Mouse (Mus musculus) embryonic facial prominence, embryonic 14.5 days (tissue): Measurements from ENCODE around the gene Mpv17l2. TPM values are rescaled to one million over a fixed set of nuclear protein-coding genes. Genes with fewer than 3 reads are reported as not detected.
A peak's percentile ranks its signal among the peaks of the same experiment; 100 is the strongest.

Experiments used
- ATAC-seq: fragments of 200-750 bp; cut with Nextera tagmentation; 2 replicates; pipeline ENCODE4 v1.8.0; 2017; ENCODE audit warnings: low read depth, moderate number of reproducible peaks, moderate TSS enrichment
- DNase-seq: peaks from one replicate; pipeline ENCODE4 v3.0.0-alpha.2; 2015; ENCODE audit warnings: low spot score
- H3K27ac ChIP-seq: fragments of 300-500 bp; sonication (generic); replicated peaks from 2 replicates; pipeline ENCODE4 v1.5.1; 2014; ENCODE audit warnings: low read depth, mild to moderate bottlenecking, low read length, moderate library complexity
- H3K27me3 ChIP-seq: fragments of 300-500 bp; sonication (generic); replicated peaks from 2 replicates; pipeline ENCODE4 v1.6.1; 2014; ENCODE audit warnings: low read length; ENCODE audit not compliant: control insufficient read depth, insufficient read depth
- H3K36me3 ChIP-seq: fragments of 300-500 bp; sonication (generic); 2 replicates; pipeline ENCODE4 v1.6.1; 2014; ENCODE audit warnings: low read length, mixed read lengths; ENCODE audit not compliant: control insufficient read depth, insufficient read depth
- H3K4me1 ChIP-seq: fragments of 300-500 bp; sonication (generic); 2 replicates; pipeline ENCODE4 v1.6.1; 2014; ENCODE audit warnings: antibody characterized with exemption, low read length; ENCODE audit not compliant: control insufficient read depth, insufficient read depth
- H3K4me2 ChIP-seq: fragments of 300-500 bp; sonication (generic); 2 replicates; pipeline ENCODE4 v1.6.1; 2014; ENCODE audit warnings: low read depth, mild to moderate bottlenecking, low read length, moderate library complexity, mixed read lengths
- H3K4me3 ChIP-seq: fragments of 300-500 bp; sonication (generic); 2 replicates; pipeline ENCODE4 v1.5.1; 2014; ENCODE audit warnings: low read depth, mild to moderate bottlenecking, low read length
- H3K9ac ChIP-seq: fragments of 300-500 bp; sonication (generic); 2 replicates; pipeline ENCODE4 v1.6.1; 2014; ENCODE audit warnings: low read depth, mild to moderate bottlenecking, low read length, moderate library complexity, mixed read lengths
- H3K9me3 ChIP-seq: fragments of 300-500 bp; sonication (generic); 2 replicates; pipeline ENCODE4 v1.6.1; 2016; ENCODE audit warnings: low read length; ENCODE audit not compliant: control insufficient read depth
- WGBS: fragments of 180-500 bp; shearing (Covaris S2); extraction: QIAGEN DNeasy Blood & Tissue Kit; methylation state at CpG from one replicate; pipeline ENCODE4 v1.1.7; 2014; 5-methylcytosine and 5-hydroxymethylcytosine counted together
- polyA plus RNA-seq: library from polyadenylated mRNA; unstranded; fragments of >200 nt; fragmentation: Nextera tagmentation; extraction: Ambion mirVana; gene quantifications from 2 replicates; pipeline ENCODE4 v1.2.1, GENCODE M21; 2014

Mpv17l2 gene
- polyA plus RNA-seq, 1 experiment from 2014 or later: 34.2 TPM

GRCm38 (mm10) chr8:70744806-70745205 lies 15.9 kb downstream of the Mpv17l2 start:
- Histone ChIP-seq H3K27ac (no peak overlapping the region), H3K36me3 (no peaks in the 10 kb centered on the region), H3K27me3 (peaks cover 84% of the 10 kb centered on the region), H3K9ac (no peak overlapping the region), H3K4me1 (0 out of 2 replicates have a peak, but pooled peaks cover 3% of the 10 kb centered on the region), H3K4me3 (no peak overlapping the region), H3K4me2 (no peak overlapping the region), H3K9me3 (no peaks in the 10 kb centered on the region)
- DNase-seq (no peak), ATAC-seq (no peak)
- 56% methylated on average over 11 of the region's 11 CpGs for WGBS

GRCm38 (mm10) chr8:70743656-70744590 lies 16.8 kb downstream of the Mpv17l2 start:
- peak; percentile 50 for DNase-seq
- peak; percentile 16; the same call in 1 of the 2 replicates for ATAC-seq
- WGBS: 4% methylated on average over 47 of the region's 48 CpGs
- H3K4me3 ChIP-seq: peak overlapping the region; percentile 36
- 0 out of 2 replicates have a peak, but pooled peaks cover 3% of the 10 kb centered on the region for H3K4me1 ChIP-seq
- H3K27ac ChIP-seq: no peak overlapping the region
- peak overlapping the region; percentile 55 for H3K9ac ChIP-seq
- no peaks in the 10 kb centered on the region for H3K9me3 ChIP-seq
- H3K4me2 ChIP-seq: peak overlapping the region; percentile 59
- H3K36me3 ChIP-seq: no peaks in the 10 kb centered on the region
- H3K27me3 ChIP-seq: peaks cover 78% of the 10 kb centered on the region

- DNase-seq (no peak), ATAC-seq (no peak)
- Histone ChIP-seq H3K4me1 (0 out of 2 replicates have a peak, but pooled peaks cover 3% of the 10 kb centered on the region), H3K9me3 (no peaks in the 10 kb centered on the region), H3K9ac (0 out of 2 replicates have a peak overlapping the region, but pooled peaks have one; percentile 5), H3K36me3 (no peaks in the 10 kb centered on the region), H3K4me2 (peak overlapping the region; percentile 59), H3K27me3 (peaks cover 71% of the 10 kb centered on the region), H3K4me3 (peak overlapping the region; percentile 36), H3K27ac (no peak overlapping the region)
- 3% methylated on average over 28 of the region's 38 CpGs for WGBS
Observed at GRCm38 (mm10) chr8:70742981-70743655, 17.6 kb downstream of the Mpv17l2 start.

GRCm38 (mm10) chr8:70742176-70742575 lies 18.6 kb downstream of the Mpv17l2 start:
- Histone ChIP-seq H3K27ac (no peak overlapping the region), H3K4me3 (no peak overlapping the region), H3K4me2 (no peak overlapping the region), H3K27me3 (peaks cover 65% of the 10 kb centered on the region), H3K9me3 (no peaks in the 10 kb centered on the region), H3K4me1 (0 out of 2 replicates have a peak, but pooled peaks cover 3% of the 10 kb centered on the region), H3K36me3 (no peaks in the 10 kb centered on the region), H3K9ac (no peak overlapping the region)
- no peak for DNase-seq
- WGBS: 56% methylated on average over 11 of the region's 11 CpGs
- no peak for ATAC-seq

GRCm38 (mm10) chr8:70741661-70742060 lies 19.1 kb downstream of the Mpv17l2 start:
- H3K9ac ChIP-seq: no peak overlapping the region
- H3K36me3 ChIP-seq: no peaks in the 10 kb centered on the region
- H3K27me3 ChIP-seq: peaks cover 59% of the 10 kb centered on the region
- H3K27ac ChIP-seq: no peak overlapping the region
- H3K4me1 ChIP-seq: 0 out of 2 replicates have a peak, but pooled peaks cover 3% of the 10 kb centered on the region
- ATAC-seq (no peak), DNase-seq (no peak)
- 44% methylated on average over 5 of the region's 5 CpGs for WGBS
- no peaks in the 10 kb centered on the region for H3K9me3 ChIP-seq
- H3K4me3 ChIP-seq: no peak overlapping the region
- H3K4me2 ChIP-seq: no peak overlapping the region

GRCm38 (mm10) chr8:70738211-70738610 lies 22.5 kb downstream of the Mpv17l2 start:
- Histone ChIP-seq H3K27ac (no peak overlapping the region), H3K36me3 (no peaks in the 10 kb centered on the region), H3K9ac (no peak overlapping the region), H3K4me2 (no peak overlapping the region), H3K27me3 (peaks cover 25% of the 10 kb centered on the region), H3K4me3 (no peak overlapping the region), H3K9me3 (no peaks in the 10 kb centered on the region), H3K4me1 (no peaks in the 10 kb centered on the region)
- ATAC-seq (no peak), DNase-seq (no peak)
- WGBS: 44% methylated on average over 3 of the region's 3 CpGs

GRCm38 (mm10) chr8:70737705-70738104 lies 23.0 kb downstream of the Mpv17l2 start:
- Histone ChIP-seq H3K9me3 (no peaks in the 10 kb centered on the region), H3K4me3 (no peak overlapping the region), H3K4me2 (no peak overlapping the region), H3K27me3 (peaks cover 20% of the 10 kb centered on the region), H3K36me3 (no peaks in the 10 kb centered on the region), H3K4me1 (no peaks in the 10 kb centered on the region), H3K27ac (no peak overlapping the region), H3K9ac (no peak overlapping the region)
- 51% methylated on average over 5 of the region's 5 CpGs for WGBS
- ATAC-seq (no peak), DNase-seq (no peak)

- no peaks in the 10 kb centered on the region for H3K9me3 ChIP-seq
- peaks cover 41% of the 10 kb centered on the region for H3K27me3 ChIP-seq
- DNase-seq: no peak
Observed at GRCm38 (mm10) chr8:70730956-70731355, 29.8 kb downstream of the Mpv17l2 start.

More at GRCm38 (mm10) chr8:70730956-70731355, 29.8 kb downstream of the Mpv17l2 start:
- Histone ChIP-seq H3K27ac (no peak overlapping the region), H3K4me2 (no peak overlapping the region), H3K4me3 (no peak overlapping the region), H3K4me1 (no peaks in the 10 kb centered on the region), H3K36me3 (no peaks in the 10 kb centered on the region), H3K9ac (no peak overlapping the region)
- no peak for ATAC-seq
- 93% methylated on average over 4 of the region's 4 CpGs for WGBS
